Mouse (Mus musculus) c-Kit-positive CD71-positive TER-119-negative erythroid progenitor cells, embryonic 14.5 days (primary cell): Measurements from ENCODE around the gene Gm5148.

ENCODE experiments used
- DNase-seq: peaks from one replicate; pipeline ENCODE4 v3.0.0-alpha.2; 2013; ENCODE audit warnings: low read depth

Gene Gm5148

DNA sequence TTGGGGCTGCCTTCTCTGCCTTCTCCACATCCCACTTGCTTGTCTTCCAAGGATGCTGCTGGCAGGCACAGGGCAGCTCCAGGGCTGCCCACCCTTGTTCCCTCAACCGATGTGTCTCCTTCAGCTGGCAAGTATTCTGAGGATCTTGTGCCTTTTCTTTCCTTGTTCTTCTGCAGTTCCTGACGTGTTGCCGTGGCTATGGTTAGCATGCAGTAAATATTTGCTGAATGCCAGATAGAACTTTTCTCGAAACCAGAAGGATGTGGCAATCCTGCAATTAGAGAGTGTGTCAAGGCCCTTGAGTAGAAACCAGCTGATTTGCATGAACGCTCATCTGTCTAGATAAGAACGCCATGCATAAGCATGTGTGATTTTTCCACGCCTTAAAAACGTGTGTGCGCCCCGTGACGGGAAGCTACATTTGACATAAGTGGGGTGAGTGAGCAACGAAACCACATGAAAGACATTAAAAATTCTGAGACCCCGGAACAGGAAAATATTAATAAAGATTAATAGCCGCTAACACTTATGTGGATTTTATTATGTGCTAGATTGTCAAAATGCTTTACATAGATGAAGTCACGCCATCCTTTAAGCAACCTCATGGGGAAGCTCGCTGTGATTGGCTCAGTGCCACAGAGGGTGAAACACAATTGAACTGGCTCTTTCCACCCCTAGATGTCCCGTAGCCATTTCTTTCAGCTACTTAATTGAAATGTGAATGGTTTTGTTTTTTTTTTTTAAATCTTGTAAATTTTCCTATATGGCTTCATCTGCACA is 14.1 kb upstream of the Gm5148 start:
- no peak for DNase-seq

DNA sequence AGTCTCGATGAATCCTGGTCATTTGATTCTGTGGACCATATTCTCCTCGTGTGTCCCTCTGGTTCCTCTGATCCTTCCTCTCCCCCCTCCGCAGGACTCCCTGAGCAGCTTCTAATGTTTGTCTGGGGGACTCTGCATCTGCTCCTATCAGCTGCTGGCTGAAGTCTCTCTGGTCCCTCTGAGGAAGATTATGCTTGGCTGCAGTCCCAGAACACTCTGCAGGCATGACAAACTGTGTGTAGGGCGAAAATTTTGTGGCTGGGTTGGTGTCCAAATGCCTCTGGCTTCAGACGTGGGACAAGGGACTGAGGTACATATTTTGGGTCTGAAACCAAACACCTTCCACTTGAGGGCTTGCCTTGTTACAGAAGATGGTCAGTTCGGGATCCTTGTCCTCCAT is 13.1 kb upstream of the Gm5148 start:
- no peak for DNase-seq

DNA sequence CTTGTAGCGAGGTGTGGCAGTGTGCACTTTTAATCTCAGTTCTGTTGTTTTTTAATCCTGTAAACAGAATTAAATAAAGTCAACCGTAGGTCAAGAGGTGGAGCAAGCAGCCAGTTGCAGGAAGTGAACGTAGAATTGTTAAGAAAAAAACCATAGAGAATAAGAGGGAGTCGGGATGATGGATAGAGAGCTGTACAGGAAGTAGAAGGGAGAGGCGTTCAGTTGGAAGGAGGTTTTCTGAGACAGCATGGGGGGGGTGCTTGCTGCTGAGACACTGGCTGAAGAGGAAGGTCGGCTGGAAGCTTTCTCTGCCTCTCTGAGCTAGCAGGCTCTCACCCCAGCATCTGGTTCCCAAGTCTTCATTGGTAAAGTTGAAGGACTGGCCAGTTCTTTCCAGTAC is 10.9 kb upstream of the Gm5148 start:
- DNase-seq: no peak

DNA sequence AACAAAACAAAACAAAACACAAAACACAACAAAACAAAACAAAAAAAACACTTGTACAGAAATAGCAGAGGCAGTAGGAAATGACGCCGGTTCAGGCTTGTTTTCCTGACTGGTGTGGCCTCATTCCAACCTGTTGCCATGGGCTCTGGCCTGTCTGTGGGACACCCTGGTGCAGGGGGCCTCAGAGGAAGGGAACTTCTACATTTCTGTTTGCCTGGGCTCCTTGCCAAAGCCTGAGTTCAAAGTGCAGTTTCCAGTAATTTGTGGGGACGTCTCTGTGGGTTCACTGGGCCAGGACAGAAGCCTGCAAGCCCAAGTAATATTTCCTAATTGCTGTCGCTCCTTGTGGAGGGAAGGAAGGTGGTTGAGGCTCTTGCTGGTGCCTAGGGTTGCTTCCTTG is 4.9 kb upstream of the Gm5148 start:
- no peak for DNase-seq

DNA sequence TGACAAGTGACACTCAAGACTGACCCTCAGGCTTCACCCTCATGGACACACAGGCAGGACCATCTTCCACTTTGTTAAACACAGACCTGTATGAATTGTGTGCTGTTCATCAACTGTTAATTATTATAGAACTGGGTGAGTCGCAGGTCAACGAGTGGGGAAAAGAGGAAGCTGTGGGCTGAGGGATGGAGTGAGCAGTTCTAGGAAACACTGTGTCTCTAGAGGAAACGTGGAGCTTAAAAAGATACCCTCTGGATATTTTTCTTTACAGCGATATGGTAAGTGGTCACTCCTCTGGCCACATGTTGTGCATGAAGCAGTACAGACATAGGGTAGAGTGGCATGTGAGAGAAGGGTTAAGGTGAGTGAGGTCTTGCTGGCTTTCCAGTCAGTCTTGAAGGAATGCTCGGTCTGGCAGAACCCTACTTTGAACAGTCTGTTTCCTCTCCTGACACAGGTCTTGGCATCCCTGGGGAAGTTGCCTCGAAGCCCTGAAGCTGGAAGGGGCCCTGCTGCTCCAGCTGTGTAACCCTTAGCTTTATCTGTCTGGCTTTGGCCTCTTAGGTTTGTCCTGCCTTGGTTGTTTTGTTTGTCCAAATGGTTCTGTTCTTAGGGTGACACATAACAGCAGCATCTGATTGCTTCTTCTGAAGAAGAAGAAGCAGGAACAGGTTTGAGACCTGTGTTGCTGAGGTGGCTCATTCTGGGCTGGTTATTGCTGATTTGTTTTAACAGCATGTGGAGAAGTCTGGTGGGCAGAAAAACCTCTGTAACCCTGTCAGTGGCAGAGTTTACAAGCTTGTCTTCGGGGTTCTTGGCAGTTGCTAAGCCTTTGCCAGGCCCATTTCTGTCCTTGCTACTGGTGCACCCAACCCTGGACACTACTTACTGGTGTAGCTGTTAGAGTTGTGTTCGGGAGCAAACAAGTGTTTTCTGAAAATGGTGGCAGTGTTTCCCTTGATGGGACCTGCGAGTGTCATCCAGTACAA is 4.1 kb upstream of the Gm5148 start:
- no peak for DNase-seq

DNA sequence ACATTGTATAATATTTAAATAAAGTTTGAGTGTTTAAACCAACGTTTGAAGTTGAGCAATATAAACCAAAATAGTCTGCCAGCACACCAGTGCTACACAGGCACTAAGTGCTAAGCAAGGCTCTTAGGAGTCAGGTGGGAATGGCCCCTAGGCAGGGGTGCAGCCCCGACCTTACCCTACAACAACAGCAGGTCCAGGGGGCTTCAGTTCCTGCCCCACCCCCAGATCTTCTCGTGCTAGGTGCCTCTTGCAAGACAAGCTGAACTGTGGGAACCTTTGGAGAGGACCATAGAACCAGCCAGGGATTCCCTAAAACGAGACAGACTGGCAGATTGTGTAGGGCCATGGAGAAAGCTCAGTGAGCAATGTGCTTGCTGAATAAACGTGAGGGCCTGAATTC is 3.1 kb upstream of the Gm5148 start:
- no peak for DNase-seq

DNA sequence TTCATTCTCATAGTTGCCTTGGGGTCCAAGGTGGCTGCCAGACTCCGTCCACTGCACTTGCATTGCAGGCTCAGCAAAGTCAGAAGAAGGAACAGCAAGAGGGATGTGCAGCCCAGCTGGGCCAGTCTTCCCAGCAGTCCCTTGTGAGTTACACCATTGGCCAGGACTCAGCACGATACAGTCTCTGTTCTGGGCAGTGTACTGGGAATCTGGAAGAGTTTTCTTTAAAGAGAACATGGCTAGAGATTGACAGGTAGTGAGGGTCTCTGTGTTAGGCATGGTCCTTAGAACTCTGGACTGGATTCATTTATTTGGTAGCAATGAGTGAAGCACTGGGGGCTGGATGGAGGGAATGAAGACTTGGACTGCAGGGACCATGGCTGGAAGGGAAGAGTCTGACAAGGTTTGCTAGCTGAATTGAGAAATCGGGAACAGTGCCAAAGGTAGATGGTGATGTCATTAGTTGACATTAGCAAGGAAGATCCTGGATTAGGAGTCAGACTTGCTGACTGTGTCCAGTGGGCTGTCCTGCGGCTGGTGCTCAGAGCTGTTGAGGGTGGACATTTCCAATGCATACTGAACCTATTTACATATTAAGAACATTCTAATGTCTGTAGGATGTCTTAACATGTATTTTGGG is 2.3 kb upstream of the Gm5148 start:
- no peak for DNase-seq

DNA sequence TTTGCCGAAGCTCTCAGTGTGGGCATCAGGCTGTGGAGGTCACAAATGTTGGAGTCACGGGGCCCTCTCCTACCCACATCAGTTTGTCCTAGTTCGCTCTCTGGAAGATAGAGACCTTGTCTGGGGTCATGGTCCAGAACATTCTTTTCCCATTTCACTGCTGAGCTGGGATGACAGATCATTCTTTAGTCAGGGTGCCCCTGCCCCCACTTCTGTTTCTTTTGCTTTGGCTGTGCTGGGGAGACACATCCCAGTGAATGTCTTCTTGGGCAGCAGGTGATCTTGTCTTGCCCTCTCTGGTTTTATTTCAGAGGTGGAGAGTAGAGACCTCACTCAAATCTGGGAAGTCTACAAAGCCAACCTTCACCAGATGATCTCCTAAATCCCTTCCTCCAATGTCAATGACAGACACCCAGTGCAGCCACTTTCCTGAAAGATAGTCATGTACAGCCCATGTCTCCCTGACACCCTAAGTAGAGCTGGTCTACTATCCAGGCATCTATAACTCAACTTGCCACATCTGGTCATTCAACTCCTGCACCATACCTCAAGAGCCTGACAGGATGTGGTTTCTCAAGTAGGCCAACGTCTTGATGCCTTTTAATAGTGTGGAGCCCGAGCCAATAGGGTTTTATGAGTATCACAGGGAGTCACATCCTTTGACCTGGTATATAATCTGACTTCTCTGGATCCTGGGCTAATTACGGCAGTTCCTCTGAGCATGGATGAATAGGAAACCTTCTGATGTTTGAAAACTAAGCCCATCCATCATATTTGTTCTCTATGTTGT is 851 bp upstream of the Gm5148 start:
- no peak for DNase-seq

DNA sequence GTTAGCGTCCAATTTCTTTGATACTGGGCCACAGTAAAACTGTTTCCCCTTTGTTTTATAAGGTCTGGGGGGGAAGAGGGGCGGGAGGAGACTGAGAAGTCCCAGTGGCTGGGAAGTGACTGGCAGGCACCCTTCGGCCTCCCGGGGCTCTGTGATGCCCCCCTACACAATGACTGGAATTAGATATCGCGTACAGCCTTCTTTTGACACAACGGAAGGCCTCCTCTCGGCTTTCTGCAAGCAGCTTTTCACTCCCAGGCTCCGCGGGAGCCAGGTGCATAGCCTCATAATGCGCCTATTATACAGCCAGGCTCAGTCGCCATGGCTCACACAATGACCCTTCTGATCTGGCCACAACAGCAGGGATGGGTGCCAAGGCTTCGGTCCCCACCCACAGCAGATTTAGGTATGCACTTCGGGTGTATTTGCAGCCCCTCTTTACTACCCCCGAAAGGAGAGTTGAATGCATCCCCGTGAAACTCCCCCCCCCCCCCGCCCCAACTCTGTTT is 574 bp downstream of the Gm5148 start:
- DNase-seq: no peak

DNA sequence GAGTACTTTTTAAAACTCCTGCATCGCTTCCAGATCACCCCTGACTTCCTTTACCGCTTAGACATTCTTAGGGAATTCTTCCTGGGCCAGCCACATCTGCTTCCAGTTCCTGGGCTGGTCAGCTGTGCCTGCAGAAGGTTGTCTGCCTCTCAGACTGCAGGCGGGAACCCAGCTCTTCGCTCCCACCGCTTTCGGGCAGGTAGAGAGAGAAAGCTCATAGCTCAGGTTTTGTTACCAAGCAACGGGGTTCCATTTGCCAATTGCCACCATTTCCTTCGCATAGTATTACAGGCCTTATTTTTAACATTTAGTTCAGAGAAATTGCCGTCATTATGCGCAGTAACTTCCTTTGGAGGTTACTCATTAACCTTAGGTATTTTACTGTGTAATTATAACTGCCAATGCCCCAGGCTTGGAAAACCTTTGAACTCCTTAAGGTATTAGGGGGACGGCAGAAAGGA is 1.2 kb downstream of the Gm5148 start:
- DNase-seq: no peak

DNA sequence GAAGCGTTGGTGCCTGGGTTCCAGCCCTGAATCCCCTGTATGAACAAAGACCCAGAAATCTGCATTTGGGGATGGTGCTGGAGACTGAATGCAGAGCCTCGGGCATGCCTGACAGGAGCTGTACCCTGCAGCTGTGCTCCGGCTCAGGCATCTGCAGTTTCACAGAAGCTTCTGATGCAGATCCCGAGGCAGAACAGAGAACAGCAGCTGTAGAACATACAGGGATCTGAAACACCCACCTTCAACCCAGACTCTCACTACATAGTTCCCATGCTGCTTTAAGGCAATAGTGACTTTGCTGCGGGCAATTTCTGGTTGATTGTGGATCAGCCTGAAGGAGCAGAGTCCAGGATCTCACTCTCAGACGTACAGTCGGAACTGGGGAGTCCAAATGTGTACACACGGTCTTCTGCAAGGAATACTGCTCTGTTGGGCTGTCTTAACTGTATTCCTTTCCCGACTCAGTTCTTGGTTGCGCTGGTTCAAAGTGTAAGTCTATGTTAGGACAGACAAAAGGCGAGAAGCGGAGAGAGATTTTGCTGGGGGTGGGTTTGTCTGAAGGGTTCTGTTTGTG is 1.7 kb downstream of the Gm5148 start:
- DNase-seq: no peak

DNA sequence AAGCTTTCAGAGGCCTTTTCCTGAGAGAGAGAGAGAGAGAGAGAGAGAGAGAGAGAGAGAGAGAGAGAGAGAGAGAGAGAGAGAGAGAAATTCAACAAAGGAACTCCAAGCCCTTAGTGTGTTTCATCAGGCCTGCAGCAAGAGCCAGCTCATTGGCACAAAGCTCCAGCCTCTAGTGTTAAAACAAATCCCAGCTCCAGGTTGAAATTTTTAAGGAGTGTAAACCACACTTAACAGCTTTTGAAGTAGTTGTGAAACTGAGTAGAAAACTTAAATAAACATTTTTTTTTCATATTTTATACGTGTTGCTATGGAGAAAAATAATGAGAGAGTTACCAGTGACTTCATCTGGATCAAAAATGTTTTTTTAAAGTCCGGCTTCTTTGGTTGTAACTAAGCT is 7.3 kb downstream of the Gm5148 start:
- no peak for DNase-seq

DNA sequence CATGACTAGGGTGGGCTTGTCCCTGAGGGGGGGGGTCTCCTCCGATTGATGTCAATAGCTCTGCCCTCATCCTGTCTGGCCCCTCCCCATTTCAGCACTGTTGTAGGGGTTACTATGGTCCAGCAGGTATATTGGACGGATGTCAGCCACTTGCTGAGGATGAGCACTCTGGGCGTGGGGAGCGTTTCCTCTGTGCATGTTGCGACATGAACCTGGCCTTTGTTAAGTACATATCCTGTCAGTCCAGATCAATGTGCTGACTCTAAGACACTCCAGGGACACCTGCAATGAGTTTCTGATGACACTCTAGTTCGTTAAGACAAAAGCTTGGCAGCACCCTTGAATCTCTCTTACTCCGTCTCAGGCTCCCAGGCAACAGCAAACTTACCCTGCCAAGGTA is 8.6 kb downstream of the Gm5148 start:
- DNase-seq: no peak

DNA sequence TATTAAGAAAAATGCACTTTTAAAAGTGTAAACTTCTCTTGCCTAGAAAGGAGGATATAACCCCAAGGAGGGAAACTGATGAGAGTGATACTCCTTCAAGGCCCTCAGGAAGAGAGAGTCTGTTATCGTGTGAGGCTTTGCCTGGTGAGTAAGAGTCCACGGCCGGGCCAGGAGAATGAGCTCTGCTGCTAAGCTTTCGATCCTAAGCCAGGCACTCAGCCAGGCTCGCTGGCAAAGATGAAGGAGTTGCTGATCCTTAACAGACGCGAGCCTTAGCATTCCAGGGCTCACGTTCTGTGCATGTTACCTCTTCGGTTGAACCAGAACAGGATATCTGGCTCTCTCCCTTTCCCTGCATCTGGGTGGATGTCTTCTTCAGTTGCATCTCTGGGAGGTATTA is 11.8 kb downstream of the Gm5148 start:
- DNase-seq: no peak

DNA sequence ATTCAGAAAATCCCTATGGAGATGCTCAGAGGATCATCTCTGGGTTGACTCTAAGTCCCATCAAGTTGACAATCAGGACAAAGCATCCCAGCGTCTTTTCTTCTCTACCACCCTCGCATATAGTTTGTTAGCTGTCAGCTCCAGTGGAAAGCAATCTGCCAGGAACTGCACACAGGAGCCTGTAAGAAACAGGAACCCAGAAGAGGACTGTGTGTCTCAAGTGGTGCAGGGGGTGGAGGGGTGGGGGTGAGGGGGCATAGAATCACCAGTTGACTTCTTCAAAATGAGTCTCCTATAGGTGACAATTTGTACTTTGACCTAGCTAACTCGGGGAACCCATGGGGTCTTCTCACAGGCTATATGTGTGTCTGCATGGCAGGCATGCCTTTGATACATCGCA is 12.7 kb downstream of the Gm5148 start:
- no peak for DNase-seq

DNA sequence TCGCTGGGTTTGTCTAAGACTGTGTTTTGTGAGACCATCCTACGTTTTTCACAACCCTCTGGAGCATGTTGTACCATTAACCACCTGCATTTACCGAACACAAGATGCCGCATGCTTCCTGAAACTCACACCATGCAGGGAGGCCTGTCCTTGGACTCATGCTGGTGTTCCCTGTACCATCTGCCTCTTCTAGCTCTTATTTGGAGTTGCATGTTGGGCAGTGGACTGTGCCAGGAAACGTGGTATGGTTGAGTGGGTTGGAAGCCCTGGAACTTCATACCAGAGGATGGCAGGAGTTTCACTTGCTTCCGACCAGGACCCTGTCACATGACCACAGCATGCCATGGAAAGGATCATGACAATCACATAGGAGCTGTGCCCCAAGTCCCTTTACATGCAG is 16.5 kb downstream of the Gm5148 start:
- no peak for DNase-seq

DNA sequence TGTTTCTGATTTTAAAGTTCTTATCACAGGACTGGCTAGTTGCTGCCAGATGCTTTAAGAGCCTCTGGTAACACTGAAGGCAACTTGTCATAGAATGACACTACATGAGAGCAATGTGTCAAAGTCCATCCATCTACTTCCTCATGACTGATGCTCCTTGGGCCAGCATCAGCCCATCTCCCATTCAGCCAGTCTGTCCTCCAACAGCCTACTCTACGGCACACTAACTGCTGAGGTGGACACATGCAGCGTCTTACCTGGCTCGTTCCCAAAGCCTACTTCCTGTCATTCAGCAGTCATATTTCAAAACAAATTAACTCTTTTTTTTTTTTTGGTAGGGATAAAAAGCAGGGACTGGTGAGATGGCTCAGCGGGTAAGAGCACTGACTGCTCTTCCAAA is 17.9 kb downstream of the Gm5148 start:
- no peak for DNase-seq

DNA sequence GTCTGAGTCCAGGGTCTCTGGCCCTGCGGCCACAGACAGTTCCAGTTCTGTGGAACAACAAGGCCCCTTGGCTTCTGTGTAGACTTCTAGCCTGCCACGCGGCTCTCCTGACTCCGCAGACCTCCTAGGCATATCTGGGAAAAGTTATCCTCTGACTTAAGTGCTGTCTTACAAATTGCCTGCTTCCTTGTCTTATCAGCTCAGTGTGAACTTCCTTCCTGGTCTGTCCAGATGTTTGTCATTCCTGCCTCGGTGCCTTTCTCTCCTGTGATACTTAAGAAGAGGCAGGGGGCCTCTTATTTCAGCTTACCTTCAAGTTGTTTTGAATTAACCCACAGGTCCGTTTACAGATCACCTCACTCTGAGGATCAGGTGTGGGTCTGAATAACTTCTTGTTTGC is 18.9 kb downstream of the Gm5148 start:
- DNase-seq: no peak

DNA sequence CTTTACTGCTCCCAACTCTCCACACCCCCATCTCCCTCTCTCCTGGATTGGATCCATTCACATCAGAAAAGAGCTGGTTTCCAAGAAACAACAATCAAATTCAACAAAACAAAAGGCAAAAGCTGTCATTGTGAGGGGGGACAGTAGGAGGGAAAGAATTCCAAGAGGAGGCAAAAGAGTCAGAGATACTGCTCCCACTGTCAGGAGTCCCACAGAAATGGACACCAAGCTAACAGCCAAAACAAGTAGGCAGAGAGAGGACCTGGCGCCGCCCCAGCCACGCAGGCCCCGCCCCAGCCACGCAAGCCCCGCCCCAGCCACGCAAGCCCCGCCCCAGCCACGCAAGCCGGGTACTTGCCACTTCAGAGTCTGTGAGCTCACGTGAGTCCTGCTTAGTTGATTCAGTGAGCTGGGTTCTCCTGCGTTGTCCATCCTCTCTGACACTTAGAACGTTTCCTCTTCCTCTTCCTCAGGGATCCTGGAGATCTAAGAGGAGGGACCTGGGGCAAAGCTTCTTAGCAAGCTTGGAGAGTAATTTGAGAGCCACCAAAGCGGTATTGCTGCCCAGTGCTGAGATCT is 19.5 kb downstream of the Gm5148 start:
- no peak for DNase-seq

DNA sequence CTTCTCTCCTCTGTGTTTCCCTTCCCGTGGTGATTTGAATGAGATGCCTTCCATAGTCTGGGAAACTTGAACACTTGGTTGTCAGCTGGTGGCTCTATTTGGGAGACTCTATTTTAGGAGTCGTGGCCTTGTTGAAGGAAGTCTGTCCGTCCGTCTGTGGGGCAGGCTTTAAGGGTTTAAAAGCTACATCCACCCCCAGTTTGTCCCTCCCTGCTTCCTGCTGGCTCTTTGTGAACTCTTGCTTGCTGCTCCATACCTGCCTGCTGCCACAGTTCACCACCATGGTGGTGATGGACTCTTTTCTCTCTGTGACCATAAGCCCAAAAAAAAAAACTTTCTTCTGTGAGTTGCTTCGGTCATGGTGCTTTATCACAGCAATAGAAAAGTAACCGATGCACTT is 21.2 kb downstream of the Gm5148 start:
- DNase-seq: no peak

DNA sequence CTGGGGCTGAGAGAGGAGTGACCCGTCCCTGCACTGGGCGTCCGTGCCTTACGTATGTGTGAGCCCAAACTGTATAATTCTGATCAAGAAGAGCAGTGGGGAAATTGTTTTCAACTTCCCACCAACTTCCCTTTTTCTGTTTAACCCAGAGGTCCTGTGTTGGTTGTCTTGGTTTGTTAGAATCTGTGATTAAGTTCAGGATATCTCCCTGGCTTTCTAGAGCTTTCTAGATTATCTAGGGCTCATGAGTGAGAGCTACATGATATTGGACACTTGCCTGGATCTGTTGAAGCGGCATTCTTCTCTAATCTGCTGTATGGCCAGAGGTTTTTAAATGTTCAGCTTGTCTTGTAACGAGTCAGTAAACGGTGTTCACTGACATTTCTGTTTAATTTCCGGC is 30.7 kb downstream of the Gm5148 start:
- DNase-seq: no peak
